Mouse (Mus musculus) testis, adult 2 months (tissue): ENCODE data around the gene Fam171b.

ENCODE experiments used
- CTCF ChIP-seq: fragments of 200-500 bp; IDR thresholded peaks from 2 replicates; pipeline ENCODE4 v1.5.1; 2012; ENCODE audit warnings: low read depth, mild to moderate bottlenecking, inconsistent platforms, low read length, moderate library complexity; ENCODE audit not compliant: control insufficient read depth, insufficient read depth, insufficient replicate concordance
- POLR2A ChIP-seq: fragments of 200-500 bp; IDR thresholded peaks from 2 replicates; pipeline ENCODE4 v1.6.1; 2012; ENCODE audit warnings: low read depth, mild to moderate bottlenecking, inconsistent platforms, low read length, moderate library complexity; ENCODE audit not compliant: control insufficient read depth

DNA sequence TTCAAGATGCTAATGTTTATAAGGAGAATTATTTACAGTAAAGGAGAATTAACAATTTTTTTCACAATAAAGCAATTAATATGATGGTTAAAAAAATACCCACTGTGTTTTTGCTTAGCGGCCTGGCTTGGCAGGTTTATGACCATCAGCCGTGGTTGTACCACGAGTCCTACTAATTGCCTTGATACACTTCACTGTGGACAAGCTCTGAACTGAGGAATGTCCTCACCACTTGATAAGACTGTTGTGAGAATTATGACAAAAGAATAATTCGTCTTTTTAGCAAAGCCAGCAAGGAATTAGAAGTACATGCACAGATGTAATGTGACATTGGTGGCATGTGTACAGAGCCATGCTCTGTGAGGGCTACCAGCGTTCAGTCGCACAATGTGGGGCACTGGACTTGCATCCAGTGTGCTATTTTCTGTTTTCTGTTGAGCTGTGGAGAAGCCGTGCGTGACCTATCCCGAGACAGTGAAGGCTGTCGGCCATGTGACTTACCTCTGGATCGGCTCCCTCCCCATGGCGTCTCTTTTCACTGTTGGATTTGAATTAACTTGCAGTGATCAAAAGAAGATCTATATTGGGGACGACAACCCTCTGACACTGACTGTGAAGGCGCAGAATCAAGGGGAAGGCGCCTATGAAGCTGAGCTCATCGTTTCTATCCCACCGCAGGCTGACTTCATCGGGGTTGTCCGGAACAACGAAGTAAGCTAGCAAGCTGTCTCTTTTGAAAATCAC lies 20.9 kb upstream of the Fam171b start:
- TF ChIP-seq POLR2A, result no peak
- TF ChIP-seq CTCF, result no peak
